Mouse (Mus musculus): ENCODE measurements around the gene Tgfbr3l. TPM values are rescaled to one million over a fixed set of nuclear protein-coding genes. Genes with fewer than 3 reads are reported as not detected.
A peak's percentile ranks its signal among the peaks of the same experiment; 100 is the strongest.

Gene Tgfbr3l
- polyA plus RNA-seq, 1 experiment = 60.2 TPM

DNA sequence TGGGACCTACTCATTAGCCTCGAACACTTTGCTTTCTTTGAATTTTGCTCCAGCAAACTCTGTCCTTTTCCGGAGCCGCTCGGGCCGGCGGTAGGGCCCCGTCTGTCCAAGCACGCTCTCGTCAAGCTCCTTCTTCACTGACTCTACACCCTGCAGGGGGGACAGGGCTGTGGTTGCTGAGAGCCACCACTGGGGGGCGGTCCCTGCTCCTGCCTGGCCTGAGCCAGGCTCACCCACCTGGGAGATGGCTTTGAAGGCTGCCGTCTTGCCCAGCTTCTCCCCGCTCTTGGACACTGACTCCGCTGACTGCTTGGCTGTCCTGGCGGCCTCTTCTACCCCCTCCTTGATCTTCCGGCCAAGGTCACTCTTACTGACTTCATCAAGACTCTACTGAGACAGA is 19.6 kb downstream of the Tgfbr3l start:
- Histone ChIP-seq H3K36me3 (ENCODE audit: control insufficient read depth, insufficient read depth, low read length) (peaks cover 64% of the 10 kb centered on the region), H3K4me3 (ENCODE audit: low read depth, low read length) (no peak overlapping the region), H3K27me3 (ENCODE audit: control insufficient read depth, insufficient read depth, low read length) (no peaks in the 10 kb centered on the region), H3K4me1 (ENCODE audit: control insufficient read depth, insufficient read depth, insufficient read length, low read length) (no peaks in the 10 kb centered on the region), H3K27ac (ENCODE audit: insufficient read depth, low read depth, low read length) (no peak overlapping the region)
- TF ChIP-seq POLR2A (IDR thresholded peaks at IDR 0.05; ENCODE audit: low read depth, low read length) = no peak
- 0 out of 2 replicates have a peak, but pooled peaks have one; percentile 30 for TF ChIP-seq CTCF (IDR thresholded peaks at IDR 0.05; ENCODE audit: extremely low read depth, insufficient read length, insufficient replicate concordance, low read depth, low read length)
- WGBS = 81% methylated on average over 15 of the region's 15 CpGs

DNA sequence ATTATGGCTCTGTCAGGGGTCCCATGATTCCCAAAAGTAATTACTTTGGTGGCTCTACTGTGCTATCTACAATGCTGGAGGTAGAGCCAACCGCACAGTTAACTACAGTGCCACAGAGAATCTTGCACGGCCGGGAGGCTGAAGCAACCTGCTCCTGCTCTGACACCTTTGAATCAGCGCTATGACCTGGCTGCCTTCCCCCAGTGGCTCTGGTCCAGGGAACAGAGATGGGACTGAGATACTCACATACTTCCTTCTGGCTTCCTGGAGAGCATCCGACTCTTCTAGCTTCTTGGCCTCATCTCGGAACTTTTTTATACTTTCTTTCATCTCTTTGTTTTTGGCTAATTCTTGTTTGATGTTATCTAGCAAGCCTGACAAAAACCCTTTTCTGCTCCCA is 21.6 kb downstream of the Tgfbr3l start:
- WGBS = 86% methylated on average over 6 of the region's 6 CpGs
- TF ChIP-seq CTCF (IDR thresholded peaks at IDR 0.05; ENCODE audit: extremely low read depth, insufficient read length, insufficient replicate concordance, low read depth, low read length) (no peak), POLR2A (IDR thresholded peaks at IDR 0.05; ENCODE audit: low read depth, low read length) (no peak)
- Histone ChIP-seq H3K27ac (ENCODE audit: insufficient read depth, low read depth, low read length) (no peak overlapping the region), H3K4me3 (ENCODE audit: low read depth, low read length) (no peak overlapping the region), H3K4me1 (ENCODE audit: control insufficient read depth, insufficient read depth, insufficient read length, low read length) (no peaks in the 10 kb centered on the region), H3K36me3 (ENCODE audit: control insufficient read depth, insufficient read depth, low read length) (peaks cover 60% of the 10 kb centered on the region), H3K27me3 (ENCODE audit: control insufficient read depth, insufficient read depth, low read length) (no peaks in the 10 kb centered on the region)

DNA sequence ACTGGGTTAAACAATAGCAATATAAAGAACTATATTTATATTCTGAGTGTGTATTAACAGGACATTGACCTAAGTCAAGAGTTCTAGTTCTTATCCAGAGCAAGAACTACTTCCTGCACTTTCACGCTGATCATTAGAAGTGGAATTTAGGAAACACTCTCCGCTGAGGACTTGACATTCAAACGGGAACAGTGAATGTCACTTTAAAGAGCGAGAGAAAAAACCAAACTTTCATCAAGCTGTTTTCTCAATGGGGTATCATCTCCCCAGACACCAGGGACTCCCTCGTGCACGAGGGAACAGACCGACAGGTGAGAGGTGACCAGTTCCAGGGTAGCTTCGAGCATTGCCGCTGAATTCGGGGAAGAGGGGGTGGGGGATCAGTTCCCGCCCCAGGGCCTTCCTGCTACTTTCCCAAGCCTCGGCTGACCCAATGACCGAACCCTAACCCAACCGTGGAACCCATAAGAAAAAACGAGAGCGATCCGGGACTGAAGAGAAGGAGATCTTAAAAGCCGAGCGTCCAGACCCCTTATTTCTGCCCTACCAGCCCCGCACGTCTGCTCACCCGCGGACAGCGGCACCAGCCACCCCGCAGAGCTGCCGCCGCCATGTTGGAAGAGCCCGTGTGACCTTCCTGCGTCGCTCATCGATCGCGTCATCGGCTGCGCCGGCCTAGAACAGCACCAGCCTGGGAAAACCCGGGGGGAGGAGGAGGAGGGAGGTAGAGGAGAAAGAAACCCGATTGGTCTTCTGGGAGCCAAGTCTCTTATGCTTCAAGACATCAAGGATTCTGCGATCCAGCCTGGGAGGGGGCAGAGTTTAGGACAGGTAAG is 27.5 kb downstream of the Tgfbr3l start, which contains the start of gene Timm44:
Gene Timm44, minus strand, starts transcription at position 639 of the 836 bp plus-strand sequence.
- Histone ChIP-seq H3K4me1 (ENCODE audit: control insufficient read depth, insufficient read depth, insufficient read length, low read length) (no peaks in the 10 kb centered on the region), H3K27me3 (ENCODE audit: control insufficient read depth, insufficient read depth, low read length) (no peaks in the 10 kb centered on the region), H3K4me3 (ENCODE audit: low read depth, low read length) (peak within 1 kb of the TSS; percentile 98), H3K36me3 (ENCODE audit: control insufficient read depth, insufficient read depth, low read length) (peaks cover 17% of the 10 kb centered on the region), H3K27ac (ENCODE audit: insufficient read depth, low read depth, low read length) (peak within 1 kb of the TSS; percentile 43)
- under 1% methylated on average over 39 of the region's 39 CpGs for WGBS
- TF ChIP-seq POLR2A (IDR thresholded peaks at IDR 0.05; ENCODE audit: low read depth, low read length) (peak; percentile 72), CTCF (IDR thresholded peaks at IDR 0.05; ENCODE audit: extremely low read depth, insufficient read length, insufficient replicate concordance, low read depth, low read length) (0 out of 2 replicates have a peak, but pooled peaks have one; percentile 21)

DNA sequence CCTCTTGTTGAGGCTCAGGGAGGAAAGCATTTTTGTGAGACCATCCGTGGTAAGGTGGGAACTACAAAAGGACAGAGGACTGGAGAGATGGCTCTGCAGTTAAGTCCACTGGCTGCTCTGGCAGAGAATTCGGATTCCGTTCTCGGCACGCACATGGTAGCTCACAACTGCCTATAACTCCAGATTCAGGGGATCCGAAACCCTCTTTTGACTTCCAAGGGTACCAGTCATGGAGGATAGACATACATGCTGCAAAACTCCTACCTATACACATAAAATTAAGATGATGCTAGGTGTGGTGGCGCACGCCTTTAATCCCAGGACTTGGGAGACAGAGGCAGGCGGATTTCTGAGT is 28.1 kb downstream of the Tgfbr3l start:
- Histone ChIP-seq H3K27ac (ENCODE audit: insufficient read depth, low read depth, low read length) (no peak overlapping the region), H3K4me1 (ENCODE audit: control insufficient read depth, insufficient read depth, insufficient read length, low read length) (no peaks in the 10 kb centered on the region), H3K4me3 (ENCODE audit: low read depth, low read length) (peak overlapping the region; percentile 98), H3K27me3 (ENCODE audit: control insufficient read depth, insufficient read depth, low read length) (no peaks in the 10 kb centered on the region), H3K36me3 (ENCODE audit: control insufficient read depth, insufficient read depth, low read length) (peaks cover 15% of the 10 kb centered on the region)
- no peak for TF ChIP-seq CTCF (IDR thresholded peaks at IDR 0.05; ENCODE audit: extremely low read depth, insufficient read length, insufficient replicate concordance, low read depth, low read length)
- TF ChIP-seq POLR2A (IDR thresholded peaks at IDR 0.05; ENCODE audit: low read depth, low read length) = no peak
- WGBS = 19% methylated on average over 9 of the region's 9 CpGs

DNA sequence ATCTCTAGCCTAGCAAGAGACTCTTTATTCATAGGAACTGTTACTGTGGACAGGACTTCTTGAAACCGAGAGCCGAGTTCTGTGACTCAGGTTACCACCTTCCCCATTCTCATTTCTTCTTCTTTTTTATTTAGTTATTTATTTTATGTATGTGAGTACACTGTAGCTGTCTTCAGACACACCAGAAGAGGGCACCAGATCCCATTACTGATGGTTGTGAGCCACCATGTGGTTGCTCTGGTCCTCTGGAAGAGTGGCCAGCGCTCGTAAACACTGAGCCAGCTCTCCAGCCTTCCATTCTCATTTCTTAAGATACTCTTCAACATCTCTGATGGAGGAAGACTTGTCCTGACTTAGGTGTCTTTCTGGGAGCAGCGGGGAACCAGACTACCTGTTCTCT is 44.7 kb downstream of the Tgfbr3l start:
- Histone ChIP-seq H3K4me1 (ENCODE audit: control insufficient read depth, insufficient read depth, insufficient read length, low read length) (no peaks in the 10 kb centered on the region), H3K27me3 (ENCODE audit: control insufficient read depth, insufficient read depth, low read length) (no peaks in the 10 kb centered on the region), H3K27ac (ENCODE audit: insufficient read depth, low read depth, low read length) (no peak overlapping the region), H3K36me3 (ENCODE audit: control insufficient read depth, insufficient read depth, low read length) (peaks cover 51% of the 10 kb centered on the region), H3K4me3 (ENCODE audit: low read depth, low read length) (no peak overlapping the region)
- WGBS = 84% methylated on average over 5 of the region's 5 CpGs
- TF ChIP-seq POLR2A (IDR thresholded peaks at IDR 0.05; ENCODE audit: low read depth, low read length) = no peak
- TF ChIP-seq CTCF (IDR thresholded peaks at IDR 0.05; ENCODE audit: extremely low read depth, insufficient read length, insufficient replicate concordance, low read depth, low read length) = no peak

DNA sequence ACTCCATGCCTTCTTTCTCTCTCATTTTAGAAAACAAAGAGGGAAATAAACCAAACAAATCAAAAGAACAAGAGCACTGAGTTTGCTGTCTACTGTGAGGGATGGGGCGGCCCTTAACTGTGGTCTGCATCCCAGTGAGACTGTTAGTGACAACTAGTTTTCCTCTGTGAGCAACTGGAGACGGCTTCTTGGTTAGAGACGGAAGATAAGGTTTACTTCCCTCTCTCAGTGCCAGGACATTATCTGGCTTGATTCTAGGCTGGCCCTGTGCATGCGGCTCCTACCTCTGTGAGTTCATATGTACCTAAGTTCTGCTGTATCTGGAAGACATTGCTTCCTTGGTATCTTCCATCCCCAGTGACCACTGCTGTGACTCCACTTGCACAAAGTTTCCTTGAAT is 49.8 kb downstream of the Tgfbr3l start:
- Histone ChIP-seq H3K4me3 (ENCODE audit: low read depth, low read length) (no peak overlapping the region), H3K27me3 (ENCODE audit: control insufficient read depth, insufficient read depth, low read length) (no peaks in the 10 kb centered on the region), H3K4me1 (ENCODE audit: control insufficient read depth, insufficient read depth, insufficient read length, low read length) (no peaks in the 10 kb centered on the region), H3K36me3 (ENCODE audit: control insufficient read depth, insufficient read depth, low read length) (peaks cover 60% of the 10 kb centered on the region), H3K27ac (ENCODE audit: insufficient read depth, low read depth, low read length) (no peak overlapping the region)
- WGBS = 73% methylated on average over 4 of the region's 4 CpGs
- TF ChIP-seq CTCF (IDR thresholded peaks at IDR 0.05; ENCODE audit: extremely low read depth, insufficient read length, insufficient replicate concordance, low read depth, low read length) (no peak), POLR2A (IDR thresholded peaks at IDR 0.05; ENCODE audit: low read depth, low read length) (no peak)

Other genes starting within 250 kb of the Tgfbr3l start
- gene Cd209f, start 142.4 kb upstream of the Tgfbr3l start, polyA plus RNA-seq (2012; rRNA removed) = 0.86 TPM in 1 of 2 replicates, not detected in the other
- 0.67 TPM in 1 of 2 replicates, not detected in the other for gene Cd209g, start 114.1 kb upstream of the Tgfbr3l start, polyA plus RNA-seq (2012; rRNA removed)
- gene Evi5l, start 81.6 kb upstream of the Tgfbr3l start, polyA plus RNA-seq (2012; rRNA removed) = 3.9 and 5.2 TPM in 2 replicates
- 0.08 and 0.18 TPM in 2 replicates for gene Prr36, start 30.8 kb upstream of the Tgfbr3l start, polyA plus RNA-seq (2012; rRNA removed)
- gene Lrrc8e, start 21.4 kb upstream of the Tgfbr3l start, polyA plus RNA-seq (2012; rRNA removed) = 0.09 and 0.46 TPM in 2 replicates
- 10.2 and 27.0 TPM in 2 replicates for gene Map2k7, start 9.5 kb upstream of the Tgfbr3l start, polyA plus RNA-seq (2012; rRNA removed)
- gene Gm49320, start 9.3 kb upstream of the Tgfbr3l start, polyA plus RNA-seq (2012; rRNA removed) = 0.93 and 1.1 TPM in 2 replicates
- gene Snapc2, start 4.9 kb downstream of the Tgfbr3l start, polyA plus RNA-seq (2012; rRNA removed) = 15.0 and 22.6 TPM in 2 replicates
- gene Ctxn1, start 11.1 kb downstream of the Tgfbr3l start, polyA plus RNA-seq (2012; rRNA removed) = 14.1 and 18.5 TPM in 2 replicates
- gene Timm44, start 27.7 kb downstream of the Tgfbr3l start, polyA plus RNA-seq (2012; rRNA removed) = 51.6 and 65.2 TPM in 2 replicates
- 84.4 and 180 TPM in 2 replicates for gene Ccl25, start 77.0 kb downstream of the Tgfbr3l start, polyA plus RNA-seq (2012; rRNA removed)
- gene Elavl1, start 77.2 kb downstream of the Tgfbr3l start, polyA plus RNA-seq (2012; rRNA removed) = 13.3 and 20.7 TPM in 2 replicates
- 14.4 and 14.8 TPM in 2 replicates for gene Cers4, start 244.8 kb downstream of the Tgfbr3l start, polyA plus RNA-seq (2012; rRNA removed)